Mouse (Mus musculus) liver, embryonic 14.5 days (tissue): ENCODE results near the gene Cct2. TPM values are rescaled to one million over a fixed set of nuclear protein-coding genes. Genes with fewer than 3 reads are reported as not detected.
"Not testable (repeated sequence)": the region's sequence is repeated elsewhere in the genome, so short reads cannot be mapped to it uniquely, and the experiment has no call there.

Experiments used
- ATAC-seq: fragments of 200-750 bp; cut with Nextera tagmentation; 2 replicates; pipeline ENCODE4 v1.8.0; 2017; ENCODE audit warnings: moderate number of reproducible peaks, mild to moderate bottlenecking, moderate library complexity; ENCODE audit not compliant: insufficient read depth
- DNase-seq, 3 experiments: peaks; one replicate each; pipeline ENCODE4 v3.0.0-alpha.2; 2012 to 2013; ENCODE audit warnings: low read depth in 3 of 3, low spot score in 3 of 3
- H3K27ac ChIP-seq: fragments of 300-500 bp; sonication (generic); 2 replicates; pipeline ENCODE4 v1.5.1; 2014; ENCODE audit warnings: moderate library complexity, mild to moderate bottlenecking, control low read depth, inconsistent platforms
- H3K27me3 ChIP-seq: fragments of 300-500 bp; sonication (generic); 2 replicates; pipeline ENCODE4 v1.6.1; 2014; ENCODE audit warnings: mild to moderate bottlenecking, low read length, moderate library complexity; ENCODE audit not compliant: control insufficient read depth, insufficient read depth
- H3K36me3 ChIP-seq: fragments of 300-500 bp; sonication (generic); replicated peaks from 2 replicates; pipeline ENCODE4 v1.6.1; 2014; ENCODE audit warnings: low read depth; ENCODE audit not compliant: control insufficient read depth, insufficient read depth
- H3K4me1 ChIP-seq, 2 experiments: fragments of 200-500 bp in 1 of 2; fragments of 300-500 bp in 1 of 2; sonication (generic) in 1 of 2; replicated peaks; 2 replicates each; pipeline ENCODE4 v1.6.1; 2012 to 2014; ENCODE audit warnings: antibody characterized with exemption in 1 of 2, inconsistent platforms in 1 of 2, low read length in 1 of 2; ENCODE audit not compliant: control insufficient read depth in 2 of 2, insufficient read depth in 2 of 2
- H3K4me2 ChIP-seq: fragments of 300-500 bp; sonication (generic); 2 replicates; pipeline ENCODE4 v1.6.1; 2014; ENCODE audit warnings: low read depth, mild to moderate bottlenecking, control low read depth, moderate library complexity
- H3K4me3 ChIP-seq, 2 experiments: fragments of 200-500 bp in 1 of 2; fragments of 300-500 bp in 1 of 2; sonication (generic) in 1 of 2; 2 replicates each; pipeline ENCODE4 v1.5.1; 2012 to 2014; ENCODE audit warnings: low read depth in 2 of 2, low read length in 2 of 2, mild to moderate bottlenecking in 2 of 2, control low read depth in 1 of 2, inconsistent platforms in 1 of 2, moderate library complexity in 1 of 2; ENCODE audit not compliant: insufficient read depth in 1 of 2
- H3K9ac ChIP-seq: fragments of 300-500 bp; sonication (generic); replicated peaks from 2 replicates; pipeline ENCODE4 v1.6.1; 2014; ENCODE audit warnings: mild to moderate bottlenecking, control low read depth, moderate library complexity
- H3K9me3 ChIP-seq: fragments of 300-500 bp; sonication (generic); 2 replicates; pipeline ENCODE4 v1.6.1; 2016; ENCODE audit warnings: low read length, mixed read lengths; ENCODE audit not compliant: control insufficient read depth
- CTCF ChIP-seq: IDR thresholded peaks from 2 replicates; pipeline ENCODE4 v1.5.1; 2016; ENCODE audit warnings: antibody characterized with exemption, low read depth, control low read depth
- EP300 ChIP-seq: IDR thresholded peaks from 2 replicates; pipeline ENCODE4 v1.6.1; 2016; ENCODE audit warnings: antibody characterized with exemption, low read depth
- WGBS: fragments of 180-500 bp; shearing (Covaris S2); extraction: QIAGEN DNeasy Blood & Tissue Kit; methylation state at CpG from one replicate; pipeline ENCODE4 v1.1.7; 2014; ENCODE audit not compliant: insufficient replicate concordance; 5-methylcytosine and 5-hydroxymethylcytosine counted together
- polyA plus RNA-seq, 2 experiments: library from polyadenylated mRNA; depleted of rRNA in 1 of 2; stranded (reverse) in 1 of 2; unstranded in 1 of 2; fragments of >200 nt; fragmentation: Nextera tagmentation in 1 of 2; extraction: Ambion mirVana in 1 of 2; gene quantifications; 2 replicates each; pipeline versions ENCODE4 v1.2.1 to v1.2.3; 2012 to 2014

Cct2 gene
- polyA plus RNA-seq, 2 experiments = 137 to 170 TPM

- no peak for ATAC-seq
- no peaks in the 10 kb centered on the region for H3K27me3 ChIP-seq
- H3K4me3 ChIP-seq = no peak overlapping the region
- no peak for DNase-seq
- H3K4me1 ChIP-seq = peaks cover 0 to 3% of the 10 kb centered on the region in 2 experiments; a peak in 2 of 4 replicates
- TF ChIP-seq EP300 (no peak), CTCF (no peak)
- no peaks in the 10 kb centered on the region for H3K9me3 ChIP-seq
- WGBS = 44% methylated on average over 14 of the region's 14 CpGs
- H3K4me2 ChIP-seq = no peak overlapping the region
- H3K36me3 ChIP-seq = no peaks in the 10 kb centered on the region
- no peak overlapping the region for H3K27ac ChIP-seq
- H3K9ac ChIP-seq = no peak overlapping the region
Observed at GRCm38 (mm10) chr10:117042295-117042694, 21.3 kb downstream of the Cct2 start.

GRCm38 (mm10) chr10:117040355-117040754, 23.3 kb downstream of the Cct2 start:
- H3K27me3 ChIP-seq = no peaks in the 10 kb centered on the region
- no peak overlapping the region for H3K9ac ChIP-seq
- H3K4me2 ChIP-seq = no peak overlapping the region
- DNase-seq (no peak), ATAC-seq (no peak)
- no peaks in the 10 kb centered on the region for H3K9me3 ChIP-seq
- H3K4me3 ChIP-seq = no peak overlapping the region
- peak; percentile 17; the same call in 1 of the 2 replicates for TF ChIP-seq CTCF
- TF ChIP-seq EP300 = no peak
- H3K4me1 ChIP-seq = peaks cover 0 to 3% of the 10 kb centered on the region in 2 experiments; a peak in 2 of 4 replicates
- no peak overlapping the region for H3K27ac ChIP-seq
- WGBS = 60% methylated on average over 6 of the region's 6 CpGs
- no peaks in the 10 kb centered on the region for H3K36me3 ChIP-seq

- Histone ChIP-seq H3K9ac (no peak overlapping the region), H3K4me2 (no peak overlapping the region), H3K4me3 (no peak overlapping the region), H3K27ac (no peak overlapping the region), H3K27me3 (no peaks in the 10 kb centered on the region), H3K36me3 (no peaks in the 10 kb centered on the region), H3K9me3 (no peaks in the 10 kb centered on the region), H3K4me1 (no peaks in the 10 kb centered on the region)
- WGBS = 11% methylated on average over 8 of the region's 8 CpGs
- DNase-seq (peak; percentile 42 to 54 (median 52)), ATAC-seq (no peak)
- TF ChIP-seq CTCF (peak; percentile 88), EP300 (no peak)
Observed at GRCm38 (mm10) chr10:117033785-117034184, 29.8 kb downstream of the Cct2 start.

- TF ChIP-seq CTCF (no peak), EP300 (no peak)
- Histone ChIP-seq H3K4me3 (no peak overlapping the region), H3K27me3 (no peaks in the 10 kb centered on the region), H3K36me3 (no peaks in the 10 kb centered on the region), H3K27ac (no peak overlapping the region), H3K9ac (no peak overlapping the region), H3K9me3 (no peaks in the 10 kb centered on the region), H3K4me1 (no peaks in the 10 kb centered on the region), H3K4me2 (no peak overlapping the region)
- no peak for DNase-seq
- WGBS = 67% methylated on average over 3 of the region's 3 CpGs
- ATAC-seq = no peak
Observed at GRCm38 (mm10) chr10:117031160-117031559, 32.5 kb downstream of the Cct2 start.

GRCm38 (mm10) chr10:117026176-117026575, 37.4 kb downstream of the Cct2 start:
- TF ChIP-seq CTCF (no peak), EP300 (no peak)
- Histone ChIP-seq H3K27me3 (peaks cover 2% of the 10 kb centered on the region; the same call in 1 of the 2 replicates), H3K9me3 (no peaks in the 10 kb centered on the region), H3K9ac (no peak overlapping the region), H3K4me2 (no peak overlapping the region), H3K4me3 (no peak overlapping the region), H3K4me1 (no peaks in the 10 kb centered on the region), H3K27ac (no peak overlapping the region), H3K36me3 (no peaks in the 10 kb centered on the region)
- WGBS = 69% methylated on average over 8 of the region's 8 CpGs
- no peak for ATAC-seq
- DNase-seq = no peak

- not testable (repeated sequence) for H3K9me3 ChIP-seq, H3K4me3 ChIP-seq, DNase-seq, H3K4me2 ChIP-seq, H3K36me3 ChIP-seq, H3K4me1 ChIP-seq, H3K9ac ChIP-seq, ATAC-seq, H3K27me3 ChIP-seq, H3K27ac ChIP-seq
Observed at GRCm38 (mm10) chr10:117025776-117026175, 37.8 kb downstream of the Cct2 start.
